Mouse (Mus musculus) stomach, embryonic 14.5 days (tissue): ENCODE results near the gene Dnajb5. TPM values are rescaled to one million over a fixed set of nuclear protein-coding genes. Genes with fewer than 3 reads are reported as not detected.

ENCODE experiments used
- ATAC-seq: fragments of 200-750 bp; cut with Nextera tagmentation; 2 replicates; pipeline ENCODE4 v1.8.0; 2017; ENCODE audit warnings: low read depth, moderate TSS enrichment; ENCODE audit not compliant: insufficient number of reproducible peaks, insufficient read depth, low FRiP score
- H3K27ac ChIP-seq: fragments of 300-500 bp; sonication (generic); 2 replicates; pipeline ENCODE4 v1.5.1; 2014; ENCODE audit warnings: mild to moderate bottlenecking, low read length, moderate library complexity, mixed read lengths
- H3K27me3 ChIP-seq: fragments of 300-500 bp; sonication (generic); 2 replicates; pipeline ENCODE4 v1.6.1; 2014; ENCODE audit warnings: low read length, control low read depth, mixed read lengths; ENCODE audit not compliant: control insufficient read depth, insufficient read depth
- H3K36me3 ChIP-seq: fragments of 300-500 bp; sonication (generic); 2 replicates; pipeline ENCODE4 v1.6.1; 2014; ENCODE audit warnings: mild to moderate bottlenecking, control low read depth, low read length, moderate library complexity, mixed read lengths; ENCODE audit not compliant: control insufficient read depth, insufficient read depth
- H3K4me1 ChIP-seq: fragments of 300-500 bp; sonication (generic); 2 replicates; pipeline ENCODE4 v1.6.1; 2014; ENCODE audit warnings: low read length, control low read depth, mixed read lengths; ENCODE audit not compliant: control insufficient read depth, insufficient read depth
- H3K4me2 ChIP-seq: fragments of 300-500 bp; sonication (generic); replicated peaks from 2 replicates; pipeline ENCODE4 v1.6.1; 2014; ENCODE audit warnings: low read depth, low read length, control low read depth
- H3K4me3 ChIP-seq: fragments of 300-500 bp; sonication (generic); 2 replicates; pipeline ENCODE4 v1.5.1; 2014; ENCODE audit warnings: low read depth, low read length, control low read depth
- H3K9ac ChIP-seq: fragments of 300-500 bp; sonication (generic); replicated peaks from 2 replicates; pipeline ENCODE4 v1.6.1; 2014; ENCODE audit warnings: low read depth, mild to moderate bottlenecking, control low read depth, low read length, moderate library complexity, mixed read lengths
- H3K9me3 ChIP-seq: fragments of 300-500 bp; sonication (generic); 2 replicates; pipeline ENCODE4 v1.6.1; 2016; ENCODE audit warnings: low read depth, low read length, control low read depth; ENCODE audit not compliant: control insufficient read depth
- WGBS: fragments of 180-500 bp; shearing (Covaris S2); extraction: QIAGEN DNeasy Blood & Tissue Kit; methylation state at CpG from one replicate; pipeline ENCODE4 v1.1.7; 2014; 5-methylcytosine and 5-hydroxymethylcytosine counted together
- polyA plus RNA-seq: library from polyadenylated mRNA; unstranded; fragments of >200 nt; fragmentation: Nextera tagmentation; extraction: Ambion mirVana; gene quantifications from 2 replicates; pipeline ENCODE4 v1.2.1, GENCODE M21; 2014

Gene Dnajb5
- polyA plus RNA-seq, 1 experiment from 2014 or later, result 10.0 TPM

DNA sequence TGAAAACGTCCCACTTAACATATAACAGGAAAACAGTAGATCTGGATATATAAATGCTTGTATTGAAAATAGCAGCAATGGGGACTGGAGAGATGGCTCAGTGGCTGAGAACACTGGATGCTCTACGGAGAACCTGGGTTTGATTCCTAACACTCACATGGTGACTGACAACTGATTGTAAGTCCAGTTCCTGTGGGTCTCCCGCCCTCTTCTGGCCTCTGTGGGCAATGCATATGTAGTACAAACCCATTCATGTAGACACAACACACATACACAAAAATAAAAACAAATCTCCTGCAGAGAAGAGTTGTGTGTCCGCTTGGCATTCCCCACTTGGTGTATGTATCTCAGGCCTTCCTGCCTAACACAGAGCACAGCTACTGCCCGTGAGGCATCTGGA is 21.4 kb upstream of the Dnajb5 start:
- Histone ChIP-seq H3K27me3 (no peaks in the 10 kb centered on the region), H3K9ac (no peak overlapping the region), H3K36me3 (no peaks in the 10 kb centered on the region), H3K4me1 (no peaks in the 10 kb centered on the region), H3K9me3 (no peaks in the 10 kb centered on the region), H3K27ac (no peak overlapping the region), H3K4me3 (no peak overlapping the region), H3K4me2 (no peak overlapping the region)
- WGBS, result 76% methylated on average over 5 of the region's 5 CpGs
- no peak for ATAC-seq

GRCm38 (mm10) chr4:42928952-42929351 is 20.7 kb upstream of the Dnajb5 start:
- ATAC-seq, result no peak
- Histone ChIP-seq H3K27me3 (no peaks in the 10 kb centered on the region), H3K9ac (no peak overlapping the region), H3K4me1 (no peaks in the 10 kb centered on the region), H3K9me3 (no peaks in the 10 kb centered on the region), H3K4me2 (no peak overlapping the region), H3K4me3 (no peak overlapping the region), H3K36me3 (no peaks in the 10 kb centered on the region), H3K27ac (no peak overlapping the region)
- 89% methylated on average over 9 of the region's 9 CpGs for WGBS

DNA sequence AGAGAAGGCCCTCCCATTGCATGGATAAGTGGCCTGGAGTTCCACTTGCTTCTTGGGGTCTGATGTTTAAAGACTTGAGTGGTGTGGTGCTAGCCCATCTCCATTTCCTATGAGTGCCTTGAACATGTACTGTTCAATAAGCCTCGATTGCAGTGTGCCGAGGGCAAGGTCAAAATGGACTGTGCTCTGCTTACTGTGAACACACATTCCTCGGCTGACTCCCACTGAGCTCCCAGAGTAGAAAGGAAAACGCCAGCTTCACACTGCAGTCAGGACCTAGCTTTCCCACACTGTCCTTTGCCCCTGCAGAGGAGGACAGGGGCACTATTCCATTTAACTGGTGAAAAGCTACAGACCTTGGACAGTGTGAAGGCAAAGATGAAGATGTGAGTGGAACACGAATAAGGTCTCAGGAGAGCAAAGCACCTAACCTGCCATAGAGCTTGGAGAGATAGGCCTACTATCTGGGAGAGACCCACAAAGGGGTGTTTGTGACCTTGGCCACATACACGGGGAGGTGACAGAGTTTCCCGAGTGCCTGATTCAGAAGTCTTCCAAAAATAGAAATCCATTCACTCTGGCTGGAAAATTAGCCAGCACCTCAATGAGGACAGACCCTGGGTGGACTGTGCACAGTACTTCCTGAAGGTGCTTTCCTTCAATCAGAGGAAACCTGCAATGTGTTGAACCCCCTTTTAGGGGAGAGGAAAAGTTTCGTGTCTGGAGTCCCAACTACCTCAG is 17.2 kb upstream of the Dnajb5 start:
- WGBS, result 68% methylated on average over 8 of the region's 8 CpGs
- no peak overlapping the region for H3K9ac ChIP-seq
- H3K4me2 ChIP-seq, result no peak overlapping the region
- no peaks in the 10 kb centered on the region for H3K27me3 ChIP-seq
- no peaks in the 10 kb centered on the region for H3K9me3 ChIP-seq
- H3K4me3 ChIP-seq, result no peak overlapping the region
- no peak for ATAC-seq
- no peaks in the 10 kb centered on the region for H3K36me3 ChIP-seq
- H3K4me1 ChIP-seq, result no peaks in the 10 kb centered on the region
- H3K27ac ChIP-seq, result no peak overlapping the region

GRCm38 (mm10) chr4:42933630-42934029 is 16.0 kb upstream of the Dnajb5 start:
- Histone ChIP-seq H3K27ac (no peak overlapping the region), H3K9ac (no peak overlapping the region), H3K4me3 (0 out of 2 replicates have a peak overlapping the region, but pooled peaks have one; percentile 1), H3K4me1 (no peaks in the 10 kb centered on the region), H3K27me3 (no peaks in the 10 kb centered on the region), H3K9me3 (no peaks in the 10 kb centered on the region), H3K36me3 (no peaks in the 10 kb centered on the region), H3K4me2 (peak overlapping the region; percentile 29)
- ATAC-seq, result peak; percentile 63; the same call in 1 of the 2 replicates
- 8% methylated on average over 22 of the region's 22 CpGs for WGBS

- Histone ChIP-seq H3K4me2 (no peak overlapping the region), H3K36me3 (no peaks in the 10 kb centered on the region), H3K4me3 (no peak overlapping the region), H3K4me1 (no peaks in the 10 kb centered on the region), H3K9ac (no peak overlapping the region), H3K27me3 (no peaks in the 10 kb centered on the region), H3K27ac (no peak overlapping the region), H3K9me3 (no peaks in the 10 kb centered on the region)
- WGBS, result 84% methylated on average over 7 of the region's 7 CpGs
- ATAC-seq, result no peak
Observed at GRCm38 (mm10) chr4:42941396-42941795, 8.2 kb upstream of the Dnajb5 start.

- Histone ChIP-seq H3K9me3 (no peaks in the 10 kb centered on the region), H3K27me3 (0 out of 2 replicates have a peak, but pooled peaks cover 4% of the 10 kb centered on the region), H3K4me1 (no peaks in the 10 kb centered on the region), H3K4me2 (no peak overlapping the region), H3K4me3 (no peak overlapping the region), H3K36me3 (no peaks in the 10 kb centered on the region), H3K9ac (no peak overlapping the region), H3K27ac (no peak overlapping the region)
- 70% methylated on average over 5 of the region's 5 CpGs for WGBS
- ATAC-seq, result no peak
Observed at GRCm38 (mm10) chr4:42943341-42943740, 6.3 kb upstream of the Dnajb5 start.

DNA sequence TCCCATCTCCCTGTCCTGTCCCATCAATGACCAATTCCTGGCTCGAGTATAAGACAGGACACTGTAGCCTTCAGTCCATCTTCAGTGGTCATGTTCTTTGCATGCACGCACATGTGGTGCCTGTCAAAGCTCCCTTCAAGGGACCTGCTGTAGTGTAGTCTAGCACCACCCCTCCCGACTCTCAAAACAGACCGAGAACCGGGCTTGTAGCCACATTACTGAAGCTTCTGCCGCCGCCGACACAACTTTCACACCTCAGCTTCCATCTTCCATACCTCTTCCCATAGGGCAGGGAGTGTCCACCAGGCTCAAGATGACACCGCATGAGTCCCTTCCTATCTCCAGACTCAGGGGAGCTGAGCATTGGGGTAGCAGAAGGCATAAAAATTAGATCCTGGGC is 5.4 kb upstream of the Dnajb5 start:
- Histone ChIP-seq H3K4me1 (0 out of 2 replicates have a peak, but pooled peaks cover 3% of the 10 kb centered on the region), H3K36me3 (no peaks in the 10 kb centered on the region), H3K27ac (no peak overlapping the region), H3K4me2 (no peak overlapping the region), H3K4me3 (no peak overlapping the region), H3K27me3 (0 out of 2 replicates have a peak, but pooled peaks cover 4% of the 10 kb centered on the region), H3K9me3 (no peaks in the 10 kb centered on the region), H3K9ac (no peak overlapping the region)
- ATAC-seq, result no peak
- WGBS, result 80% methylated on average over 9 of the region's 9 CpGs

GRCm38 (mm10) chr4:42945043-42945442 is 4.6 kb upstream of the Dnajb5 start:
- H3K4me2 ChIP-seq, result no peak overlapping the region
- no peak overlapping the region for H3K4me3 ChIP-seq
- 0 out of 2 replicates have a peak, but pooled peaks cover 4% of the 10 kb centered on the region for H3K27me3 ChIP-seq
- H3K27ac ChIP-seq, result no peak overlapping the region
- no peaks in the 10 kb centered on the region for H3K9me3 ChIP-seq
- no peak overlapping the region for H3K9ac ChIP-seq
- no peak for ATAC-seq
- WGBS, result 2% methylated on average over 6 of the region's 6 CpGs
- 0 out of 2 replicates have a peak, but pooled peaks cover 4% of the 10 kb centered on the region for H3K4me1 ChIP-seq
- no peaks in the 10 kb centered on the region for H3K36me3 ChIP-seq
